Mouse (Mus musculus): ENCODE measurements at regions not wholly inside any gene's neighbourhood (a gene's known extent, or its start where the extent isn't known, plus 50 kb on each side); places are given as distances from the start of the nearest gene placed in this dataset.

DNA sequence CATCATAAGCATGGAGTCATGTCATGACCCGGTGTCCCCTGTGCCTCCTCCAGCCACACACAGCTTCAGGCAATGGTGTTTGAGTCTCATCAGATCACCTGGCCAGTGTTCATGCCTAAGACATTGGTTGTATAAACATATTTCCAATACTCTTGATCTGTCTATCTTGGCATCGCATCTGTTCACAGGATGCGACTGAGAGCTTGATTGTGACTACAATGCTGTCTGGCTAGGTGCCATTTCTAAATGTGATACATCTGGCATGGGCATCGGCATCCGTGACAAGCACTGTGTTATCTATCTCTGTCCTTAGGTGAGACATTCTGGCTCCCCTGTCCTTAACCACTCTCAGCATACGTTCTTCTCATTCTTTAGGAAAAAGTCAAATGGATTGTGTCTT is 102.3 kb upstream of the Fut8 start:
- DNase-seq (ENCODE audit: low spot score in 2 of 2), result no peak

DNA sequence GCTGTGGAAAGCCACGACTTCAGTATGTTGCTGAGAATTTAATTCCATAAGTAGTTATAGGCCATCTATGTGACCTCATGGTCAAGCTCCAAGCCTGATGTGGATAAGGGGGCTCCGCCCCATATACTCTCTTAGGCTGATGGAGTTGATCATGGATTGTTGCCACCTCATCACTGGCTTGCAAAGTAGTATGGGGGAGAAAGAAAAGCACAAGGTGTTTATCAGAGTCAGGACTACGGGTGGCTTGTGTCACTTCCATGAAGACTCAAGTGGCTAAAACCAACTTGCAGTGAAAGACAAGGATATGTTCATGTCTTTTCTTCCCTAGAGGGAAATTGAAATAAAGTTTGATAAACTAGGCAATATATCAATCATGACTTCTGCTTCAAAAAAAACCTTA is 102.9 kb upstream of the Fut8 start:
- no peak for DNase-seq (ENCODE audit: low spot score in 2 of 2)

DNA sequence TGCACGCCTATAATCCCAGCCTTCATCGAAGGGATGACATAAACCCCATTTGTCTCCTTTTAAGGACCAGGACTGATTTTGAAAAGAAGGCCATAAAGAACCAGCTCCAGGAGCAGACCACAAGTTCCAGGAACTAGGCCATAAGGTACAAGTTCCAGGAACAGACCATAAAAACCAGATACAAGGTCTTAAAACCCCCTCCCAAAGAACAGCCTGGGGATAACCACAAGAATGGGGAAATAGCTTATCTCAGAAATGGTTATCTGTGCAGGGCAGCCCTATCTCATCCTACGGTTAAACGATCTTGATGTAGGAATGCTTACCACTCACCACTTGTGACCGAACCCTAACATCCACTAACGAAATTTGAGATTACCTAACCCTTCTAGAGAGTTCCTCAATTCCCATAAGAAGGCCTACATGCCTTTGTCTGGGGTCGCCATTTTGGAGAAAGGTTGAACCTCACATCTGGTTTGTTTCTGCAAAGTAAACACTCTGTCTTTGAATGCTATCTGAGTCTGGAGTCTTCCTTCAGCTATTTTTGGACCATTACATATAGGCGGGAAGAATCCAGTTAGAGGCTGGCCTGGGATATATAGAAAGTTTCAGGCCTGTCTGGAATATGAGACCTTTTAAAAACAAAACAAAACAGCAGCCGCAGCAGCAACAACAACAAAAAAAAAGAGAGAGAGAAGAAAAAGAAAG is 103.5 kb upstream of the Fut8 start:
- no peak for DNase-seq (ENCODE audit: low spot score in 2 of 2)

DNA sequence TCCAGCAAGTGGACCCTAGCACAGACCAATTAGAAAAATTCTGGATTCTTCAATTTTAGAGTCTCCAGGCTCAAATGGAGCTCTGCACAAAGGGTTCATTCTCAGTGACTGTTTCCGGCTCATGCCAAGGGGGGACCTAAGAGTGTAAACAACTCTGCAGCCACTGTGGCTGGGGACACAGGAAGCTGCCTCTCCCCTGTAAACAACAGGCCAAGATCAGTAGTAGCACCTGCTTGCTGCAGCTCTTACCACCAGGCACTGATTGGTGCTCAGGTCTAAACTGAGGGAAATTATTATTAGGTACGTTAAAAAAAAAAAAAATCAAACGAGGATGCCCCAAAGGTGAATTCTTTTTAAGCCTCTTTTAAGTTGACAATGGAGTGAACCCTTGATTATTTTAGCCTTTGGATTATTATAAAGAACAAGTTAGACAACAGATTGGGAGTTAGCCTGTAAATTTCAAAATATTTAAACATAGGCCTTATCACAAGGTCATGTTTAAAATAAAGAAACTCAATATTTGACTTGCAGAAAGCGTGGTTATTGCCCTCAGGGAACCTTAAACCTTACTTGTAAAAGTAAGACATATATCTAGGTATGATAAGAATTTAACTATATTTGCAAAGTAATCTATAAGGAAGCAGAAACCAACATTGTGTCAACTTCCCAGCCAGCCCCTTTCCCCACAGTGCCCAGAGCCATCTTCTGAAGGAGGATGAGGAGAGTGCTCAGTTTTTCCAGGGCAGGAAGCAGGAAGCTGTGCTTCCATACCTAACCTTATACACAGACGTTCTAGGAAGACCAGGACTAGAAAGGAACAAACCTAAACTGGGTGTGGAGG is 104.2 kb upstream of the Fut8 start:
- DNase-seq (ENCODE audit: low spot score in 2 of 2), result no peak

DNA sequence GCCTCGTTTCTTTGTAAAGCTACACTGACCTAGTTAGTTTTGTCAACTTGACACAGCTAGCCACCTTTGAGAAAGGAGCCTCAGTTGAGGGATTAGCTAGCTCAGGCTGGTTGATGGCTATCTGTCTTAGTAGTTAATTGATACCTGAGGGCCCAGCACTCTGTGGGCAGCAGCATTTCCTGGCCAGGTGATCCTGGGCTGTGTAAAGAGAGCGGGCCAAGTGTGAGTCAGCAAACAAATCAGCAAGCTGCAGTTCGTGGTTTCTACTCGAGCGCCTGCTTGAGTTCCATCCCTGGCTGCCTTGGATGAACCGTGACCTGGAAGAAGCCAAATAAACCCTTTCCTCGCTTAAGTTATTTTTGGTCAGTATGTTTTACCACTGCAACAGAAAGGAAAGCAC is 106.6 kb upstream of the Fut8 start:
- no peak for DNase-seq (ENCODE audit: low spot score in 2 of 2)

DNA sequence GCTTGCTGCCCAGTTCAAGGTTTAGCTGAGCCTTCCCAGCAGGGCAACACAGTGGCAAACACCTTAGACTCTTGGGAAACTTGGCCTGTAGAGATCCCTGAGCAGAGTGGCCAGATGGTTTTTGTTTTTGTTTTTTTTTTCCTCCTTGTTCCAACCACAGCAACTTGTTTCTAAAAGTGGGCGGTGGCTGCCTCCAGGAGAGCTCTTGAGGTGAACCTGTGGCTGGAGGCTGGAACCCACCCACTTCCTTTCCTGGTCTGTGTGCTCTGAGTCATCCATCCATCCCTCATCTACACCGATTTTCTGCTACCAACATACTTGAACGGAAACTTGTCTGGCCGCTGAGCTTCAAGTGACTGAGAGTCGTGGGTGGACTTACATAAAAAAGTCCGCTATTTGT is 107.4 kb upstream of the Fut8 start:
- DNase-seq (ENCODE audit: low spot score in 2 of 2), result no peak

DNA sequence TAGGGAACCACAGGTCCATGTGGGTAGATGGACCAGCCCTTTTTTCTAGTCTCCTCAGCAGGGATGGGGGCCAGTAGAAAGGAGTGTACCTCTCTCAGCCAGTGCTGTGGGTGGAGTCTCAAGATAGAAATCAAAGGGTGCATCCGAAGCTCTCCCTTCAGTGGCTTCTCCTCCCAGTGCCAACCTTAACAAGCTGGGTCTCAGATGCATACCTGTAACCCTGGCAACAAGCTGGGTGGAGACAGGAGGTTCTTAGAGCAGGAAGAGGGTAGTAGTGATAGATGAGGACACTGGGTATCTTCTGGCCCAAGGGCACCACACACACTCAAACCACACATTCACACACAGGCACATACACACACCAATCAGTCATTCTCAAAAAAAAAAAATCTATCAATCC is 113.7 kb upstream of the Fut8 start:
- no peak for DNase-seq (ENCODE audit: low spot score in 2 of 2)

DNA sequence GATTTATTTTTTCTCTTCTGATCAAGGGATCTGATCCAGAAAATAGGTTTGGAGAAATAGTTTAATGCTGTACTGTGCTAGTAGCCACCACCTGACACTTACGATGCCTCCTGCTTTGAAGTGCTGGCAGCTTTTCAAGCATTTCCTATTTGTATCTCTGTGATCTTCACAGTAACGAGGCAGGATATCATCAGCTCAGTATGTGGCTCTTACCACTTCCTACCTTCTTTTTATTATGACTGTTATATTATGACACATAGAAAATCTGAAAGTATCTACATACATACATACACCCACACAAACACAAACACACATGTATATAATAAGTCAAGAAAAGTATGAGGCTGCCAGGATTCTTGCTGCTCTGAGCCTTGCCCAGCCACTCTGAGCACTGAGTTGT is 124.4 kb upstream of the Fut8 start:
- DNase-seq (ENCODE audit: low spot score in 2 of 2), result no peak

DNA sequence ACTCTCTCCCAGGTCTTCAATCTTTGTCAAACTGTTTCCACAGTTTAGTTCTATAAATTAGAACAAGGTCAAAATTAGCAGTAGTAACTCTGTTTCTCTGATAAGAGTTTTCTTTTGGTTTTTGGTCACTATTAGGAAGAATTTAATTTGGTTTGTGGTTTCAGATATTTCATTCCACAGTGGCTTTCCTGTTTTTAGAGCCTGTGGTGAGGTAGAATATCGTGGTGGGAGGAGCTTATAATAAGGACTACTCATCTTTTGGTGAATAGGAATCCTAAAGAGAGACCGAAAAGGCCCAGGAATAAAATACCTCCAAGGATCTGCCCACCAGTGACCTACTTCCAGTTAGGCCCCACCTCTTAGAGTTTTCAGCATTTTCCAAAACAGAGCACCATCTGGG is 125.8 kb upstream of the Fut8 start:
- DNase-seq (ENCODE audit: low spot score in 2 of 2), result no peak

DNA sequence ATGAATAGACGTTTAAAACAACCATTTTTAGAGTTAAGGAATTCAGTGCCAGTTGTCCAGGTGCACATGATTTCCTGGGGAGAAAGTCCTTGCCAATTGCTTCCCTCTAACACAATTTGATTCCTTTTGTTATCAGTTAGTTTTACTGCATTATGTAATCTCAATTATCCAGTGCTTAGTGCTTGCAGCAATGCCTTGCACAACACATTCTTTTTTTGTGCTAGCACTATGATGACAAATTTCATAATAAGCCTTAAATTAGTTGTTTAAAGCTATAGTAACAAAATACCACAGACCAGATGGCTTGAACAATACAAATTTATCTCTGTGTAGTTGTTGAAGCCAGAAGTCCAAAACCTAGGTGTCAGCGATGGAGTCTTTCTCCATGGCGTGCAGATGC is 130.7 kb upstream of the Fut8 start:
- DNase-seq (ENCODE audit: low spot score in 2 of 2), result no peak

DNA sequence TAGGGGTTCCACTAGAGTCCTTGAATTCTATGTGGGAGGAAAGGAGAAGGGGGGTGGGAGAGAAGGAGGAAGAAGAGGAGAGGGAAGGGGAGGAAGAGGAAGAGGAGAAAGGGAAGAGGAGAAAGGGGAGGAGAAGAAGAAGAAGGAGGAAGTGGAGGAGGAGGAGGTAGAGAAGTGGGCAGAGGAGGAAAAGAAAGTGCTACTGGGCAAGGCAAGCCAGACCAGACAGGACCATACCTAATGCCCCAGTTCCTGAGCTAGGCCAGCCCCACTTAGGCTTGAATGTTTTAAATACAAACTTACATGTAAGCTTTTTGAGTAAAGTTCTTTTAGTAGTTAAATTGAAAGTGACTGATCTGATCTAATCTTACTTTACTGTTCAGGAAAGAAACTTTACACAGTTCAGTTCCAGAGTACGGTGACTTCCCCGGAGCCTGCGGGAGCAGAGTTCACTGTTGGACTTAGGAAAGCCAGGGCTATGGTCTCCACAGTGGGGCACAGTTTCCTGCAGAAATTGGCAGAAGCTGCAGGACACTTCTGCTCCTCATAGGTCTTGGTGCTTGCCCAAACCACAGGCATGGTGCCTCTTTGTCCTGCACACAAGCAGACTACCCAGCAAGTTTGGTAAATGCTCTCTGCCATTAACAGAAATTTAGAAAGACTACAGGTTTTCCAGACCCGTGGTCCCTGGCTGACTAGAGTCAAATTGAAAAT is 131.9 kb upstream of the Fut8 start:
- DNase-seq (ENCODE audit: low spot score in 2 of 2), result no peak

DNA sequence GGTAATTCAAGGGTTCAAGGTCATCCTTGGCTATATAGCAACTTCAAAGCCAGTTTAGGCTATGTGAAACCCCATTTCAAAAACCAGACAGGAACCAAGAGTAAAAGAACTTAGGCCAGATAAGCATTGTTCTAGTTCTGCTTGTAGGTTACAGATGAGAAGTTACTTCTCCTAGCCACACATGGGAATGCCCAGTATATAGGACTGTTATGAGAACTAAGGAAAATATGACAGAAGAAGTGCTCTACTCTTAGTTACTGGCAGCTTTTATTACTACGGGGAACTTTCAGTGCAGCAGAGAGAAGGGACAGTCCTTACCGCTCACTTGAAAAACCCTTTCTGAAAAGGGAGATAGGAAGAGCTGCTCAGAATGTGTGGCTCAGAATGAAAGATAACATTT is 137.4 kb upstream of the Fut8 start:
- DNase-seq (ENCODE audit: low spot score in 2 of 2), result no peak

DNA sequence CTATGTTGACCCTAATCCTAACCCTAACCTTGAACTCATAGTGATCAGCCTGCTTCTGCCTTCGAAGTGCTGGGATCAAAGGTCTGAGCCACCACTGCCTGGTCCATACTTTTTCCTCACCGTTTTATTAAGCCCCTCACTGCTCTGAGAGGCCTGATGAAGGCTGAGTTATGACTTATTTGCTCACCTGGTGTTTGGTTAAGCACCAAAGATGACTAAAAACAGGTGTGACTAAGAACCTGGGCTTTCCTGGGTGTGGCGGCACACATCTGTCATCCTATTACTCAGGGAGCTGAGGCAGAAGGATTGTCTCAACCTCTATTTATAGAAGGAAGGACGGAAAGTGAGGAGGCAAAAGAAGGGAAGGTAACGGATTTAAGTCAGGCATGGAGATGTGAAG is 137.5 kb upstream of the Max start:
- DNase-seq (ENCODE audit: low spot score in 2 of 2), result no peak

DNA sequence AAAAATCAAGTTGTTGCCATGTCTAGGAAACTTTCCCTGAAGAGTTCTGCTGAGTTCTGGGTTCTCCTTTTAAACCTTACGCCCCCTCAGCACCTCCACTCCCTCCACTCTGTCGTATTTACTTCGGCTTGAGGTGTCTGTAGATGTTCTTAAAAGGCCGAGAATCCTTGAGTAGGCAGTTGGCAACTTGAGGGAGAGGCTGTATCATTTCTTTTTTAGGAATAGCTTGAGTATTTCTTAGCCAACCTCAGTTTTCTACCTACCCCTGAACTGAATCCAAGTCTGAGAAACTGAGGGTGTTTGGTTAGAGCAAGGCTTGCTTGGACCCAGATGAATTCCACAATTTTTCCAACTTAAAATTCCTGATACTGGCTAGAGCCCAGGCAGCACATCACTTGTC is 136.8 kb upstream of the Max start:
- no peak for DNase-seq (ENCODE audit: low spot score in 2 of 2)

DNA sequence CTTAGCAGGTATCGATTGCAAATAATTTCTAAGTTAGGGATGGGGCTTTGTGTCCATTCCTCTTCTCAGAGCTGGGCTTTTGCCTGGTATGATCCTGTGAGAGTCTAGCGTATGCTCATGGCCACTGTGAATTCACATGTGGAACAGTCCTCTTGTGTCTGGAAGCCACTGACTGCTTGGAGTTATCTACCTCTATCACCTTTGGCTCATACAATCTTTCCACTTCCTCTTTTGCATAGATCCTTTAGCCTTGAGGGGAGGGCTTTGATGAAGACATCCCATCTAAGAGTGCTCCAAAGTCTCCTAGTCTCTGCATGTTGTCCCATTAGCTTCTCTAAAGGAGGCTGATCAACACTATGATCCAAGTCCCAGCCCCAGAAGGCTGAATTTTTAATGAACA is 135.8 kb upstream of the Max start:
- no peak for DNase-seq (ENCODE audit: low spot score in 2 of 2)

DNA sequence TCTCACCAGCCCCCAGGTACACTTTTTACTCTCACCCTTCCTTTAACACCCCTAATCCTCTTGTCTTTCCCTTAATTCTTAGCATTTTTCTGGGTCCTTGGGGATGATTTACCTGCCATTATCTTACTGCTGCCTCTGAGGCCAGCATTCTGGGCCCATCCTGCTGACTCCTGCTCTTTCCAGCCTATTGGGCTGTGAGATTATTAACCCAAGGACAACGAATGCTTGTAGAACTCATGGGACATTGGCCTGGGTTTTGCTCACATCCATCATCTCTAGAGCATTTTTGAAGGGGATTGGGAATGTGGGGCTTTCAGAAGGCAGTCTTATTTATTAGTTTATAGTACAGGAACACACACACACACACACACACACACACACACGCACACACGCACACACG is 134.5 kb upstream of the Max start:
- no peak for DNase-seq (ENCODE audit: low spot score in 2 of 2)

DNA sequence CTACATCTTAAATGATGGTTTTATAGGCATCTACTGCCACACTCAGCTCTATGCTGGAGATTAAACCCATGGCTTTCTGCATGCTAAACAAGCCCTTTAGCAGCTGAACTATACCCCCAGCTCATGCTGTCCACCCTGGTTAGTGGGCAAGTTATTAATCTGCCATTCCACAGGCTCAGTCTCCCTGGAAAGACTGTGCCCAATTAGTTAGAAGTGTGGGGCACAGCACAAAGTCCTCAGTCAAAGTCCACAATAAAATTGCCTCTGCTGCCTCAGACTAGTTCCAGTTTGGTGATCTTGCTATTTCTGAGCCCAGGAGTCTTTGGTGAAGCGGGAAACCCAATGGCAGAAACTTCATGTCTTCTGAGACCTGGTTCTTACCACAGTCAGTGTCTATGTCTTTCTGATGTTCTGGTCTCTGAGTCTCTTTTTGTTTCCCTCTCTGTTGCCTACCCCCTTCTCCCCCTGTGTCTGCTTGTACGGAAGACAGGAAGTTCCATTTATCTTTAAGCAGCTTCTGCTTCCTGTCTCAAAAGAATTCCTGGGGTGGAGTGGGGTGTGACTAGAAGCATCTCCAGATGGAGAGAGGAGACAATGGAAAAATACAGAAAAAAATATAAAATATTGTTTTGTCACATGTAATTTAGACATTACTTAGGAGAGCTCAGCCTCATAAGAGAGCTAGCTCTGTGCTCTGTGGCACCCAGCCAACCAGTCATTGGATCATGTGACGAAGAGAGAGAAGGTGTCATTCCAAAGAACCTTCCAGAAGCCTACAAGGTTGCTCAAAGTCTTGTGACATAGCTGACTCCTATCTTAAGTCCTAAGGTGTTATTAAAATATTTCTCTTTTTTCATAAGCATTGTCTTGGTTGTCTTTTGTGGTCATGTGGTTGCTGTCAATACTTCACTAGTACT is 133.3 kb upstream of the Max start:
- no peak for DNase-seq (ENCODE audit: low spot score in 2 of 2)

DNA sequence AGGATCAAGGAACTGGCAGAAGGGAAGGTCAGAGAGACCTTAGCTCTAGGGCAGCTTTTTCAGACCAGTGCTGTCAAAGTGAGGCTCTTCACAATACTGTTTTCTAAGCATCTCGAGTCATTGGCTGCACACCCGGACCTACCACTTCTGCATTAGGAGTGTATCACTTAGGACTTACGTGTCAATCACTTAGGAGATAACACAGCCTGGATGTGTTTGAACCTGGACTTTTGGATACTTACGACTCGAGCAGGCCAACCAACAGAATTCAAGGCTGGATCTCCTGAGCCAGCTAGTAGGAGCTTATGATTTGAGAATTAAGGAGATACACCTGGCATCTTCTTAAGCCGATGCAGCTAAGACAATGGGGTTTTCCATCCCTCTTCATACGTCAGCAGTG is 132.2 kb upstream of the Max start:
- DNase-seq (ENCODE audit: low spot score in 2 of 2), result no peak

DNA sequence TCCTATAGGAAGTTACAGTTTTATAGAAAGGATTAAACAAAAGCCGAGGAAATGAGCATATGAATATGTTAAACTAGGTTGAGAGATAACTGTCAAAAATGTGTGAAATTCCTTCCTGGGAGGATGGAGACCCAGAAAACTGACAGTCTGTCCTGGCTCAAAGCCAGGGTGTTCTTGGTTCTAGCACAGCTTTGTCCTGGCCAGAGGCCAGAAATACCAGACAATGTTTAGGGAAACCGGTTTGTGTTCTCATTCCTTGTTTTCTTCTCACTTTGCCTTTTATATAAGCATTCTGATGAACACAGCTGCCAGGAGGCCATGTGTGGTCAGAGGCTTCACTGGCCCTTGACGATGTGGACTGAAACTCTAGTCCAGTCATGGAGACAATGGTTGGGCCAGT is 130.7 kb upstream of the Max start:
- DNase-seq (ENCODE audit: low spot score in 2 of 2), result peak in 1 of 2 experiments; percentile 21

DNA sequence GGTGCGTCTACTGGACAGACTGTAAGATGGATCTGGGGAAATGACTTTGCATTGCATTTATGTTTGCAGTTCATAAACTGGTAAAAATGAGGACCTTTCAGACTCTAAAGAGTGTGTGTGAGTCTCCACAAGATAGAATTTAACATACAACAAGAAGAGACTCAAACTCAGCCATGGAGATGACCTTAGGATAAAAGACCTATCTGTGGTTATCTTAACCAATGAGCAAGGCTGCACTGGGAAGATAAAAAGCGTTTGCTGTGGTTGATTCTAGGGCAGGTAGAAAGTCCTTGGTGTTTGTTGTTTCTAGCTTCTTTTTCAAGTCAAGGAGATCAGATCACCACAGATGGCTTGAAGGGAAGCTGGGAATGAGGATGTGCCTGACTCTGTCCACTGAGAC is 130.1 kb upstream of the Max start:
- DNase-seq (ENCODE audit: low spot score in 2 of 2), result no peak

DNA sequence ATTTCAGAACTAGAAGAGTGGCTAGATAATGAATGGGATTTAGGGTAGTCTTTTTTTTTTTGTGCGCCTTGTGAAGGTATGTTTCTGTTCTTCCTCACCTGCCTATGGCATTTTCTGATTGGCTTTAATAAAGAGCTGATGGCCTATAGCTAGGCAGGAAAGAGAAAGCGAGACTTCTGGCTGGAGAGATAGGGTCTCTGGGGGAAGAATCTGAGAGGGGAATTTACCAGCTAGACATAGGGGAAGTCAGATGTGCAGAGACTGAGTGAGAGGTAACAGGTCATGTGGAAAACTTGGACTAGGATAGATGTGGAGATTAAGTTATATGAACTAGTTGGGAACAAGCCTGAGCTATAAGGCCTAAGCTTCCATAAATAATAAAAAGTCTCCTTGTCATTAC is 129.7 kb upstream of the Max start:
- no peak for DNase-seq (ENCODE audit: low spot score in 2 of 2)

DNA sequence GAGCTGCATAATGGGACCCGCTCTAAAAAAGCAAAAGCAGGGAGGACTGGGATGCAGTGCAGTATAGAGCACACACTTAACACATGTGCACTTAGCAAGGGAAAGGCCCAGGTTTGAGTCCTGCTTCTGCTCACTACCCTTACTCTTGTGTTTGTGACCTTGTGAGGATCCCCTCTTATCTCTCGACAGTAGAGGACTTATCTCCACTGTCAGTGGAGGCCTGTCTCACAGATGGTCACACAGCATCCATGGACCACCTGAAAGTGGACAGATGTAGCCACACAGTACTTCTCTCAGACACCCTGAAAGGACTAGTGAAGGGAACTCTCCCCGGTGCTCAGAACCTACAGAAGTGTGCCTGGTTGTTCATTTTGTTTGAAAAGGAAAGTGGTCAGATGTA is 128.5 kb upstream of the Max start:
- DNase-seq (ENCODE audit: low spot score in 2 of 2), result no peak
